Mouse (Mus musculus) cerebellum, adult 8-10 months (tissue): Measurements from ENCODE around the gene Gm20747.
"Not testable (repeated sequence)": the region's sequence is repeated elsewhere in the genome, so short reads cannot be mapped to it uniquely, and the experiment has no call there.

ENCODE experiments used
- DNase-seq: peaks from one replicate; pipeline ENCODE4 v3.0.0; 2022

Gene Gm20747

GRCm38 (mm10) chrY:53418191-53418590 is at the start of gene Gm20747:
Gene Gm20747 (minus strand): TSS chrY:53418291.
- not testable (repeated sequence) for DNase-seq
